Mouse (Mus musculus) lung, embryonic 14.5 days (tissue): Measurements from ENCODE around the gene Fam166b. TPM values are rescaled to one million over a fixed set of nuclear protein-coding genes. Genes with fewer than 3 reads are reported as not detected.

Experiments used
- ATAC-seq: fragments of 200-750 bp; cut with Nextera tagmentation; 2 replicates; pipeline ENCODE4 v1.8.0; 2017; ENCODE audit warnings: mild to moderate bottlenecking, moderate TSS enrichment, moderate library complexity; ENCODE audit not compliant: insufficient read depth
- DNase-seq: peaks from one replicate; pipeline ENCODE4 v3.0.0-alpha.2; 2015
- H3K27ac ChIP-seq: fragments of 300-500 bp; sonication (generic); 2 replicates; pipeline ENCODE4 v1.5.1; 2014; ENCODE audit warnings: low read depth, mild to moderate bottlenecking, moderate library complexity
- H3K27me3 ChIP-seq: fragments of 300-500 bp; sonication (generic); 2 replicates; pipeline ENCODE4 v1.6.1; 2014; ENCODE audit warnings: low read length, control low read depth; ENCODE audit not compliant: insufficient read depth
- H3K36me3 ChIP-seq: fragments of 300-500 bp; sonication (generic); 2 replicates; pipeline ENCODE4 v1.6.1; 2014; ENCODE audit warnings: control low read depth; ENCODE audit not compliant: insufficient read depth
- H3K4me1 ChIP-seq: fragments of 300-500 bp; sonication (generic); 2 replicates; pipeline ENCODE4 v1.6.1; 2014; ENCODE audit warnings: antibody characterized with exemption, control low read depth; ENCODE audit not compliant: insufficient read depth
- H3K4me2 ChIP-seq: fragments of 300-500 bp; sonication (generic); 2 replicates; pipeline ENCODE4 v1.6.1; 2014; ENCODE audit warnings: mild to moderate bottlenecking
- H3K4me3 ChIP-seq: fragments of 300-500 bp; sonication (generic); 2 replicates; pipeline ENCODE4 v1.5.1; 2014; ENCODE audit warnings: low read depth, low read length
- H3K9ac ChIP-seq: fragments of 300-500 bp; sonication (generic); 2 replicates; pipeline ENCODE4 v1.6.1; 2014
- H3K9me3 ChIP-seq: fragments of 300-500 bp; sonication (generic); 2 replicates; pipeline ENCODE4 v1.6.1; 2016; ENCODE audit warnings: low read depth, low read length, control low read depth
- CTCF ChIP-seq: IDR thresholded peaks from 2 replicates; pipeline ENCODE4 v1.5.1; 2016; ENCODE audit warnings: antibody characterized with exemption, low read depth
- WGBS: fragments of 180-500 bp; shearing (Covaris S2); extraction: QIAGEN DNeasy Blood & Tissue Kit; methylation state at CpG from one replicate; pipeline ENCODE4 v1.1.7; 2014; 5-methylcytosine and 5-hydroxymethylcytosine counted together
- polyA plus RNA-seq: library from polyadenylated mRNA; unstranded; fragments of >200 nt; fragmentation: Nextera tagmentation; extraction: Ambion mirVana; gene quantifications from 2 replicates; pipeline ENCODE4 v1.2.1, GENCODE M21; 2014

Fam166b gene
- polyA plus RNA-seq, 1 experiment from 2014 or later = 0.32 TPM

DNA sequence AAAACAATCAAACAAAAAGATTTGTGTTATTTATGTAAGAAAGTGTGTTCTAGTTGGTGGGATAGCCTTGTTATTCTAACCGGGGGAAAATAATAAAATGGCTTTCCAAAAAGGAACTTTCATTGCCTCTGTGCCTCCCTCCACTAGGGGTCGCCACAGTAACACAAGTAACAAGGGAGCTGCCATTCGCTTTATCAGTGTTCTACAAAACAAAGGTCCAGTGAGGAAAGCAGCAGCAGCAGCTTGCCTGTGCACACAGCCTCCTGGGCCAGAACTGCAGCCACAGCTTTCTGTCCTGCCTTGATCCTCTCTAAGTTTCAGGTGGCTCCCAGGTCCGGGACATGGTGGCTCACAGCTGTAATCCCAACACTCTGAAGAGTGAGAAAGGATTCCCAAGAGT, 2.8 kb upstream of the Fam166b start:
- peak; percentile 95 for TF ChIP-seq CTCF
- DNase-seq = peak; percentile 95
- H3K9ac ChIP-seq = no peak overlapping the region

GRCm38 (mm10) chr4:43428180-43428861, 613 bp downstream of the Fam166b start:
- TF ChIP-seq CTCF = no peak
- peak overlapping the region; percentile 42 for H3K4me2 ChIP-seq
- DNase-seq = no peak
- peak; percentile 5; the same call in 1 of the 2 replicates for ATAC-seq
- H3K4me3 ChIP-seq = 0 out of 2 replicates have a peak overlapping the region, but pooled peaks have one; percentile 4
- H3K27ac ChIP-seq = no peak overlapping the region
- no peaks in the 10 kb centered on the region for H3K9me3 ChIP-seq
- WGBS = 31% methylated on average over 16 of the region's 16 CpGs
- H3K36me3 ChIP-seq = peaks cover 33% of the 10 kb centered on the region
- H3K9ac ChIP-seq = no peak overlapping the region
- no peaks in the 10 kb centered on the region for H3K4me1 ChIP-seq
- H3K27me3 ChIP-seq = peaks cover 37% of the 10 kb centered on the region

More for the DNA sequence above, 2.8 kb upstream of the Fam166b start:
- peaks cover 23% of the 10 kb centered on the region for H3K27me3 ChIP-seq
- H3K9me3 ChIP-seq = no peaks in the 10 kb centered on the region
- no peak overlapping the region for H3K4me2 ChIP-seq
- H3K36me3 ChIP-seq = no peaks in the 10 kb centered on the region
- no peaks in the 10 kb centered on the region for H3K4me1 ChIP-seq
- no peak overlapping the region for H3K27ac ChIP-seq
- WGBS = 6% methylated on average over 4 of the region's 4 CpGs
- 0 out of 2 replicates have a peak, but pooled peaks have one; percentile 26 for ATAC-seq
- H3K4me3 ChIP-seq = no peak overlapping the region

DNA sequence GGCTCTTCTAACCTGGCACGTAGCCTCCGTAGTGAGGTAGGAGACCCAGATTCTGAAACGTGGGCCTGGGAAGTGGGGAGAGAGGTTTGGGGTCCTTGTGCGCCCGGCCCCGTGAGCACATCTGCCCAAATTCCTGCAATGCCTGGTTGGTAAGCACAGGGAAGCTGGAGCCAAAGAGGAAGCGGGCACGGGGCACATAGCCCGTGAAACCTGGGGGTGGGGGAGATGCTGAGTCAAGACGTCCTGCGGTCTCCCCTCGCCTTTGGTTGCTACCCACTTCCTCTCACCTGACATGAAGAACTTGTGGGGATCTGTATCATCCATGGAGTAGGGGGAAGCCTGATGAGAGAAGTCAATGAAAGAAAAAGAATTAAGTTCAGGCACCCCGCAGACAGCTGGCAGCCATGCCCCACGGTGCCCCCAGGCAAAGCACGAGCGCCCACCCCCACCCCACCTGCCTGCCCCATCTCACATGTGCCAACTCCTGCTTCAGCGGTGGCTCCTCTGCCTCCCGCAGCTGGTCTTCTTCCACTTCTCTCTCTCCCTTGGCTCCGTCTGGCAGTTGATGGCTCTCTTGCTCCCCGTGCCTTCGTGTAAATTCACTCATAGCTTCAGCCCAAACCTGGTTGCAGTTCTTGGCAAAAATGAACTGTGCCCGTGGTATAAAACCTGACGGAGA, 1.3 kb downstream of the Fam166b start:
- Histone ChIP-seq H3K4me3 (no peak overlapping the region), H3K27ac (no peak overlapping the region), H3K36me3 (peaks cover 39% of the 10 kb centered on the region), H3K9me3 (no peaks in the 10 kb centered on the region), H3K4me2 (no peak overlapping the region), H3K4me1 (no peaks in the 10 kb centered on the region), H3K27me3 (peaks cover 37% of the 10 kb centered on the region), H3K9ac (no peak overlapping the region)
- DNase-seq (no peak), ATAC-seq (no peak)
- 28% methylated on average over 23 of the region's 23 CpGs for WGBS
- no peak for TF ChIP-seq CTCF

DNA sequence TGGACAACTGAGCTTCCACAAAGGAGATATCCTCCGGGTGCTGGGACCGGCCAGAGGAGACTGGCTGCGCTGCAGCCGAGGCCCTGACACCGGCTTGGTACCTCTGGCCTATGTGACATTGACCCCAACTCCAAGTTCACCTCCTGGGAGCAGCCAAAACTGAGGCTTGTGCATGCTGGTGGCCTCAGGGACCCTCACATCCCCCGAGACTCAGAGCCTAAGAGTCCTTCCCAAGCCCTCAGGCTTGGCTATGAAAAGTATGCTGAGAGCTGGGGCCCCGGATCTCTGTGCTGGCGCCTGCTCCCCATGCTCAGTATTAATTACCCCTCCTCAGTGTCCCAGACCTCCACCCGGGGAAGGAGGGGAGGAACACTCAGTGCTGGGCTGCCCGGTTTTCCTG, 2.4 kb downstream of the Fam166b start:
- WGBS = 61% methylated on average over 10 of the region's 10 CpGs
- ATAC-seq = no peak
- Histone ChIP-seq H3K9ac (no peak overlapping the region), H3K4me1 (no peaks in the 10 kb centered on the region), H3K36me3 (peaks cover 50% of the 10 kb centered on the region), H3K27ac (no peak overlapping the region), H3K27me3 (peaks cover 37% of the 10 kb centered on the region), H3K4me2 (no peak overlapping the region), H3K4me3 (no peak overlapping the region), H3K9me3 (no peaks in the 10 kb centered on the region)
- no peak for TF ChIP-seq CTCF
- DNase-seq = no peak

DNA sequence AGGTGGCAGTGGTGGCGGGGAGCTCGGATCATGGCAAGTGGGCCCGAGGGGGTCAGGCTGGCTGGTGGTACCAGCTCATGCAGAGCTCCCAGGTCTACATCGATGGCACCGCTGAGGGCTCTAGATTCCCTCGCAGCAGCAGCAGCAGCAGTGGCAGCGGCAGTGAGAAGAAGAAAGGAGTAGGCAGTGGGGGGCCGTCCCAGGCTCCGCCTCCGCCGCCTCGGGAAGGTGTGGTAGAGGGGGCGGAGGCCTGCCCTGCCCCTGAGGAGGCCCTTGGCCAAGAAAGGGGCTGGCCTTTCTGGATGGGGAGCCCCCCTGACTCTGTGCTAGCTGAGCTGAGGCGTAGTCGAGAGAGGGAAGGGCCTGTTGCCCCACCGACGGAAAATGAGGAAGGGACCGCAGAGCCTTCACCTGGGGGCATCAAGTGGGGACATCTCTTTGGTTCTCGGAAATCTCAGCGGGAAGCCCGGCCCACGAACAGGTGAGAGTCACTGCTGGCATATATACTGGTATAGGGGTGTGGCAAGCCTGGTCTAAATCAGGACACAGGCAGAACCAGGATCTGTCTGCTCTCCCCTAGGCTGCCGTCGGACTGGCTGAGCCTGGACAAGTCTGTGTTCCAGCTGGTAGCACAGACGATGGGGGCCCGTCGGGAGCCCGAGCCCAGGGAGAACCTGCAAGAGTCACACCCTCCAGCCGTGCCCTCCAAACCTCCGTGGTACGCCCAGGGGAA, 3.1 kb downstream of the Fam166b start:
- H3K4me1 ChIP-seq = no peaks in the 10 kb centered on the region
- peak overlapping the region; percentile 36 for H3K4me2 ChIP-seq
- no peaks in the 10 kb centered on the region for H3K9me3 ChIP-seq
- no peak overlapping the region for H3K27ac ChIP-seq
- H3K4me3 ChIP-seq = no peak overlapping the region
- DNase-seq (peak; percentile 34), ATAC-seq (peak; percentile 36; the same call in 1 of the 2 replicates)
- peak overlapping the region; percentile 4; the same call in 1 of the 2 replicates for H3K9ac ChIP-seq
- peaks cover 37% of the 10 kb centered on the region for H3K27me3 ChIP-seq
- H3K36me3 ChIP-seq = peaks cover 50% of the 10 kb centered on the region
- no peak for TF ChIP-seq CTCF
- WGBS = 28% methylated on average over 31 of the region's 31 CpGs

DNA sequence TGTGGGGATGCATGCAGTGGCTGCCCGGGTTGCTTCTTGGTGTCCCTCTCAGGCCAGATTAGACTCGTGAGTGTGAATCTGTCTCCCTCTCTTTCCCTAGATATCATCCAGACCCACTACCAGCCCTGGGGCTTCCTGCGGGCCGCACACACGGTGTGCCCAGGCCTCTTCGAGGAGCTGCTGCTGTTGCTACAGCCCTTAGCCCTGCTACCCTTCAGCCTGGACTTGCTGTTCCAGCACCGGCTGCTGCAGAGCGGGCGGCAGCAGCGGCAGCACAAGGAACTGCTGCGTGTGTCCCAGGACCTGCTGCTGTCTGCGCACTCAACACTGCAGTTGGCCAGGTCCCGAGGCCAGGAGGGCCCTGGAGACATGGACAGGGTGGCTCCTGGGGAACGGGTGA, 3.7 kb downstream of the Fam166b start:
- peaks cover 50% of the 10 kb centered on the region for H3K36me3 ChIP-seq
- no peak overlapping the region for H3K9ac ChIP-seq
- H3K4me1 ChIP-seq = 0 out of 2 replicates have a peak, but pooled peaks cover under 1% of the 10 kb centered on the region
- peaks cover 37% of the 10 kb centered on the region for H3K27me3 ChIP-seq
- ATAC-seq (no peak), DNase-seq (no peak)
- no peak overlapping the region for H3K27ac ChIP-seq
- TF ChIP-seq CTCF = no peak
- no peak overlapping the region for H3K4me3 ChIP-seq
- WGBS = 35% methylated on average over 14 of the region's 14 CpGs
- peak overlapping the region; percentile 36 for H3K4me2 ChIP-seq
- H3K9me3 ChIP-seq = no peaks in the 10 kb centered on the region

GRCm38 (mm10) chr4:43424072-43424471, 4.9 kb downstream of the Fam166b start:
- TF ChIP-seq CTCF = no peak
- Histone ChIP-seq H3K36me3 (peaks cover 53% of the 10 kb centered on the region), H3K4me1 (peaks cover 3% of the 10 kb centered on the region; the same call in 1 of the 2 replicates), H3K4me3 (no peak overlapping the region), H3K4me2 (no peak overlapping the region), H3K27ac (no peak overlapping the region), H3K9me3 (no peaks in the 10 kb centered on the region), H3K27me3 (peaks cover 37% of the 10 kb centered on the region), H3K9ac (no peak overlapping the region)
- WGBS = 72% methylated on average over 9 of the region's 9 CpGs
- ATAC-seq = no peak
- no peak for DNase-seq
